Mouse (Mus musculus) c-Kit-positive CD71-negative TER-119-negative erythroid progenitor cells, embryonic 14.5 days (primary cell): Measurements from ENCODE around the gene Hcn2.

Source experiments
- DNase-seq: peaks from one replicate; pipeline ENCODE4 v3.0.0-alpha.2; 2013; ENCODE audit warnings: low read depth

Gene Hcn2

GRCm38 (mm10) chr10:79709307-79709706 is 7.1 kb upstream of the Hcn2 start:
- no peak for DNase-seq

DNA sequence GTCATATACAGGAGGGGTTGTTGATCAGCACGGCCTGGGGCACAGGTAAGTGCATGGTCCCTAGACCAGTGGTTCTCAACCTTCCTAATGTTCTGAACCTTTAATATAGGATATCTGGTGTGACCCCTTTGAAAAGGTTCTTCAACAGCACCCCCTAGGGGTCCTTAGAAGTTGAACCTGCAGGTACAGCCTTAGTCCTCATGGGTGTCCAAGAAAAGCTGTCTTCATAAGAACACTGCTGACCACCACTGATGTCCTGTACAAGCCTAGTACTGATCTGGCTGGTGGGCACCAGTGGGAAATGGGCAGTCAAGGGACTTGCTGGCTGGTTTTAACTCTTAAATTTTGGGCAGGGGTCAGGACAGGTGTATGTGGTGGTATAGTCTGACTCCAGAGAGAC is 4.4 kb upstream of the Hcn2 start:
- DNase-seq = peak; percentile 38

DNA sequence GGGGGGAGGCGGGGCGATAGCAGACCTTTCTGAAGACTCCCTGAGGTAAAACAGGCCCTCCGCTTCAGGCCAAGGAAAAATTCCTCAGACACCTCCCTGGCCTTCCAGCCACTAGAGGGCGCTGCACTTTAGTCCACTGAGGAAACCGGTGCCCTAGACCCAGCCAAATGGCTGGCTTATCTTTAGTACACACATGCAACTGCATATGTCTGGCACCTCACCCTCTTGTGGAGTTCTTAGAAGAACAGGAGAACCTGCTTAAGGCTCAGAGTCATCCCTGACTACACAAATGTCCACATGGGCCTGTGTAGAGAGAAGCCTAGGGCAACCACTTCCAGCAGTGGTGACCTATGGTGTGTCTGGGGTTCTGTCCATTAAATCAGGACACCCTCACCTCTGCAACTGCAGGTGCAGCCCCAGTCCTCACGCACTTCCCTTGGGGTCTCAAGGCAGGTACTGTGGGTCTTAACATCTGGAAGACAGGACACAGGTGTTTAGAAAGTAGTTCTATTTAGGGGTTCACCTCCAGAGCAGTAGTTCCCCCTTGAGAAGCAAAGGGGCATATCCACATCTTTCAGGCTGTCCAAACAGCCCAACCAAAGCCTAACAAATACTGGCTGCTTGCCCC is 3.8 kb upstream of the Hcn2 start:
- DNase-seq = peak; percentile 91

- no peak for DNase-seq
These were observed 3.3 kb upstream of the Hcn2 start for GRCm38 (mm10) chr10:79713163-79713562.

GRCm38 (mm10) chr10:79714996-79715395 is 1.4 kb upstream of the Hcn2 start:
- DNase-seq = no peak

- no peak for DNase-seq
These were observed 538 bp downstream of the Hcn2 start for GRCm38 (mm10) chr10:79716988-79717355.

DNA sequence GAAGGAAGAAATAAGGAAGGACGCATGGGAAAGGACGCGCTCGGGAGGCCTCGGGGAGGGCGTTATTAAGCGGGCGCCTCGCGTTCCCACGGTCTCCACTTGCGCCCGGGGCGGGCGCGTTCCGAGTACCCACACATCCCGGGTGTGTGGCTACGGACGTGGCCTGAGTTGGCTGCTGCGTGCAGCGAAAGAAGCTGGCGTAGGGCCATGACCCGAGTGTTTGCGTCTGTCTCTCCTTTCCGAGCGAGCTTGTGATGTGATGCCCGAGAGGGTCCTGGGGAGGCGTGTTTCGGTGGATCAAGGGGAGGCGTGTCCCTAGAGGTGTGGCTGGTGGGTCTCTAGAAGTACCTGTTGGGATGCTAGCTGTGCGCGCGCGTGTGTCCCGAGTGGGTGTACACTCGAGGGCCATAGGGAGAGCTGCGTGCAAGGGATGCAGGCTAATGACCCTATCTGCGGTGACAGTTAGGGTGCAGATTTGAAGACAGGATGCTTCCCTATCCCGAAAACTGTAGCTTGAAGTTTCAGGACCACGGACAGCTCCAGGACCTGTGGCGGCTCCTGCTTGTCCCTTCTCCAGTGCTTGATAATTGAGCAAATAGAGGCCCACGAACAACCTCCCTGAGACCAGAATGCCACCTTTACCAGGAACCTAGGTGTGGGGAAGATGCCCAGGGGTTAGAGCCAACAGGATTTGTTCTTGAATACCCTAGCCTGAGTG is 1.4 kb downstream of the Hcn2 start:
- DNase-seq = peak; percentile 79

GRCm38 (mm10) chr10:79721089-79721488 is 4.7 kb downstream of the Hcn2 start:
- DNase-seq = no peak

GRCm38 (mm10) chr10:79723047-79723446 is 6.6 kb downstream of the Hcn2 start:
- no peak for DNase-seq

GRCm38 (mm10) chr10:79723692-79724091 is 7.3 kb downstream of the Hcn2 start:
- no peak for DNase-seq

GRCm38 (mm10) chr10:79726090-79726489 is 9.7 kb downstream of the Hcn2 start:
- DNase-seq = no peak

DNA sequence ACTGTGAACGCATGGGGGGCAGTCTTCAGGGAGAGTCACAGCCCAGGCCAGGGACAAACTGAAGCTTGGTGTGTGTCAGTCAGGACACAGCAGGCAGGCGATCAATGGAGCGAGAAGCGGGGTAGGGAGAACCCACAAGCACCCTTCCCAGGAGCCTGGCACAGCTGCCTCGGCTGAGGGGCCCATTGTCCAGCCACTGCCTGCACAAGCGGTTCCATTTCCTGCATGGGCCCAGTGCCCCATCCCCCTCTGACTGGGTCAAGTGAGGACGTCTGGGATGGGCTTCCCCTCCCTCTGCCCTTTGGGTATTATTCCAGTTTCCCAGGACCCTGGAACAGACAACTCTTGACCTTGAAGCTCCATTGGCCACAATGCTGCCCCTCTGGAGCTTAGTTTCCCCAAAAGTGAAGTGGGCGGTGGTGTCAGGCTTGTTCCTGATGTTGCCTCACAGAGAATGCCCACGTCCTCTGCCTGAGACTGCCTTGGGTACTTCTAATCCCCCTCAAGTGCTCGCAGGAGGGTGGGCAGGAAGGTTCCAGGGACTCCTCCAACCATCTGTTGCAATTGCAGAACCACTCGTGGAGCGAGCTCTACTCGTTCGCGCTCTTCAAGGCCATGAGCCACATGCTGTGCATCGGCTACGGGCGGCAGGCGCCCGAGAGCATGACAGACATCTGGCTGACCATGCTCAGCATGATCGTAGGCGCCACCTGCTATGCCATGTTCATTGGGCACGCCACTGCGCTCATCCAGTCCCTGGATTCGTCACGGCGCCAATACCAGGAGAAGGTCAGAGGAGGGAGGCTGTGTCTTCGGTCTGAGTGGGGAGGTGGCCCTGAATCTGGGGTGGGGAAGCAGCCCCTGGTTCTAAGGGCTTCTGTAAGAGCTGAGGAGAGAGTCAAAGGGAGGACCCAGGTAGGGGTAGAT is 12.2 kb downstream of the Hcn2 start:
- no peak for DNase-seq

DNA sequence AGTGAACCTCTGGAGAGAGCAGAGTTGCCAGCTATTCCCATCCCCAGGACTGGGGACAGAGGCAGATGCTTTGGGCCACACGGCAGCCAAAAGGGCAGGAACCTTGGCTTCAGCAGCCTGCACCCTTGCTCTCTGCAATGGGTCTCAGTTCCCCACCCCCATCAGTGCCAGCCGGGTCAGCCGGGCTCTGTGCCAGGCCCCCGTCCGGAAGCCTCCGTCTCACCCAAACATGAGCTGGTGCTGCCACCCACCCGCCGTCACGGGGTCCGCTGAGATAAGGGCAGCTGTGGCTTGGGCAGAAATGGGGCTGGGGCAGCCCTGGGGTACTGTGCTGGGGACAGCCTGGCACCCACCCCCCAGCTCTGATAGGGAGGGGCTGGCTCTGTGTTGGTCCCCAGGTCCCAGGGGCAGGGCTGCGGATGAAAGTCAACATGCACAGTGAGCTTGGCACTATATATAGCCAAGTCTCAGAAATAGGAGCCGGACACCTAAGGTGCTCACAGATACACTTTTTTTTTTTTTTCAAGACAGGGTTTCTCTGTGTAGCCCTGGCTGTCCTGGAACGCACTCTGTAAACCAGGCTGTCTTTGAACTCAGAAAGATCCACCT is 13.0 kb downstream of the Hcn2 start:
- no peak for DNase-seq

- no peak for DNase-seq
These were observed 16.1 kb downstream of the Hcn2 start for GRCm38 (mm10) chr10:79732500-79732899.

DNA sequence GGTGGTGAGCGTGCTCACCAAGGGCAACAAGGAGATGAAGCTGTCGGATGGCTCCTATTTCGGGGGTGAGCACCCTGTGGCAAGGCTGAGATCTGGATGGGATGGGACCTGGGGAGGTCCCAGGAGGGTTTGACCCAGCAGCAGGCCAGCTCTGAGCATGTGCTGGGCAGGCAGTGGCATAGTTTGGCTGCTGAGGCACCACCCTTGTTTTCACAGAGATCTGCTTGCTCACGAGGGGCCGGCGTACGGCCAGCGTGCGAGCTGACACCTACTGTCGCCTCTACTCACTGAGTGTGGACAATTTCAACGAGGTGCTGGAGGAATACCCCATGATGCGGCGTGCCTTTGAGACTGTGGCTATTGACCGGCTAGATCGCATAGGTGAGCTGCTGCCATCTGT is 17.4 kb downstream of the Hcn2 start:
- DNase-seq = no peak

DNA sequence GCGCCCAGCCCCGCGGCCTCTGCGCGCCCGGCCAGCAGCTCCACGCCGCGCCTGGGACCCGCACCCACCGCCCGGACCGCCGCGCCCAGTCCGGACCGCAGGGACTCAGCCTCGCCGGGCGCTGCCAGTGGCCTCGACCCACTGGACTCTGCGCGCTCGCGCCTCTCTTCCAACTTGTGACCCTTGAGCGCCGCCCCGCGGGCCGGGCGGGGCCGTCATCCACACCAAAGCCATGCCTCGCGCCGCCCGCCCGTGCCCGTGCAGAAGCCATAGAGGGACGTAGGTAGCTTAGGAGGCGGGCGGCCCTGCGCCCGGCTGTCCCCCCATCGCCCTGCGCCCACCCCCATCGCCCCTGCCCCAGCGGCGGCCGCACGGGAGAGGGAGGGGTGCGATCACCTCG is 18.9 kb downstream of the Hcn2 start:
- DNase-seq = no peak

- no peak for DNase-seq
These were observed 20.3 kb downstream of the Hcn2 start for GRCm38 (mm10) chr10:79736706-79737105.

GRCm38 (mm10) chr10:79738259-79738658 is 21.8 kb downstream of the Hcn2 start:
- no peak for DNase-seq

DNA sequence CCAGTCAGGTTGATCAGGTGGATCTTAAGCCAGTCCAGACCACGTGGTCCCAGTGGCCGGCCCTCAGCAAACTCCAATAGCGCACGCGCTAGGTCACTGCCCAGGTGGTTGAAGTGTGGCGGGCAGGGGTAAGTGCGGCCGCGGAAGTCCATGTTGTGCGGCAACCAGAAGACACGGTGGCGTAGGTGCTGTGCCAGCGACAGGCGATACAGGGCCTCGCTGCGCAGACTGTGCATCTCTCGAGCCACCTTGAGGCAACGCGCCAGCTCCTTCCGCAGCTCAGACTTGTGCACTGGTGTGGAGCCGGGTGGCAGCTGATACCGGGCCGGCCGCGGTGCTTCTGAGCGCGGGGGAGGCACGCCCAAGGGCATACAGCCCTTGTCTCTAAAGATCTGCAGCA is 22.8 kb downstream of the Hcn2 start:
- DNase-seq = no peak

DNA sequence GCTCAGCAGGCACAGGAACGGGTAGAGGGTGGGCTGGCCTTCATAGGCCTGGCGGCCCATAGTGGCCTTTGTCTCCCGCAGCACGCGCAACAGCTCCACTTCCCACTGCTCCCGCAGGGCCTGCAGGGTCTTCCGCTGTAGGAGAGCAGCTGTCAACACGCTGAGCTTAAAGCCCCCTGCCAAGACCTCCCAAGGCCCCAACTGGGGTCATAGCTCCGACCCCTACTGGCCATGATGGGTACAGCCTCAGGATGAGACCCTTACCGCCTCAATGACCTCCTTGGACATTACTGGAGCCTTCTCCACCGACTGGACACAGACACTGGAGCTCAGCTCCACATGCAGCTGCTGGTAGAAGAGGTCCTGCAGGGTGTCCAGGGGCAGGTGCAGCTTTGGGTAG is 24.4 kb downstream of the Hcn2 start:
- no peak for DNase-seq

- DNase-seq = no peak
These were observed 26.7 kb downstream of the Hcn2 start for GRCm38 (mm10) chr10:79743161-79743560.

DNA sequence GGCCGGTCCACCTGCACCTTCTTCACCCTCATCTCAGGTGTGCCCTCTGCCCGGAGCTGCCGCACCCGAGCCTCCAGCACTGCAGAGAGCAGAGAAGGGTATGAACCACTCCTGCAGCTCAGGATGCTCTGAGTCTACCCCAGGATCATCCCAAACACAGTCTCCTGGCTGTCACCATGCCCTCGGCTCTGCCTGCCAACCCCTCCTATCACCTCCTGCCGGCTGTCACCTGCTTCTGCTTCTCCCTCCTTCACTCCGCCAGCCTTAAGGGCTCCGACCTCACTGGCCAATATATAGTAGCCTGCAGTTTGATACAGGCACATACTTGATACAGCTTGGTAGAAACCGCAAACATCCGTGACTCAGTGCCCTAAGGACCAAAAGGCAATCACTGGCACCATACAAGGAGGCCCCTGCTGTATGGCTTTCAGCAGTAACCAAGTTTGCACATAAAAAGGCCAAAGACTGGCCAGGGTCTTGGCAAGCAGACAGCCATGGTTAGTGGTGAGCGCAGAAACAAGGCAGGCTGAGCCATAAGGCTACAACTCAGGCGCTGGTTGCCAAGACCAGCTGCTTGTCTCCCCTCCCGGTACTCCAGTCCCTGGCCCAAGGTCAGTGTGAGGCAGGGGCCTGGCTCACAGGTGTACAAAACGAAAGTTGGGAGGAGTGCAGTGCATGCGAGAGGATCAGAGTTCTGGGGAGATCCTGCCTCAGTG is 27.4 kb downstream of the Hcn2 start:
- DNase-seq = no peak
